Mouse (Mus musculus) heart, postnatal 14 days (tissue): ENCODE measurements around the gene Gm5148. TPM values are rescaled to one million over a fixed set of nuclear protein-coding genes. Genes with fewer than 3 reads are reported as not detected.

Experiments
- DNase-seq, 2 experiments: peaks; one replicate each; pipeline ENCODE4 v3.0.0; 2021 to 2022
- intact Hi-C: fragments of 180-260 bp; cut with DNase I; formaldehyde crosslinking; loops from one replicate; pipeline ENCODE4 v1.15.1; 2025
- total RNA-seq, 2 experiments: library from RNA; stranded (reverse); gene quantifications; 2 replicates each; pipeline ENCODE4 v1.2.3; 2021

Gene Gm5148
- total RNA-seq, 2 experiments from 2014 or later, result not detected

DNA sequence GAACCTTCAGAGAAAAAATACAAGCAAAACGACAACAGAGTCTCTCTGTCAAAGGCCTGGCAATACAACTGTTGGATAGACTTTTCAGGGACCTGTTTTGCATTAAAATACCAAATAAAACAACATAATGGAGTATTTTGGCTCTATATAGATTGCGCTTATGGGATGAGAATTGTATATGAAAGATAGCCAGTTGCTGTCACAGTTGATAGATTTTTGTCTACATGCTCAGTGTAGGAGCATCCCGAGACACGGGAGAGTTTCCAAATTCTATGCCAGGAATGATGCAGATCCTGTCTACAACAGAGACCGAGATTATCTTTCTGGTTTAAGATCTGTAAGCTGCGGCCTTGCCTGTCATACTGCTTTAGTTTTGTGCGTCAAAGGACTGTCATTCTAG, 15.7 kb upstream of the Gm5148 start:
- intact Hi-C loops, result no loop called here
- DNase-seq, result no peak

DNA sequence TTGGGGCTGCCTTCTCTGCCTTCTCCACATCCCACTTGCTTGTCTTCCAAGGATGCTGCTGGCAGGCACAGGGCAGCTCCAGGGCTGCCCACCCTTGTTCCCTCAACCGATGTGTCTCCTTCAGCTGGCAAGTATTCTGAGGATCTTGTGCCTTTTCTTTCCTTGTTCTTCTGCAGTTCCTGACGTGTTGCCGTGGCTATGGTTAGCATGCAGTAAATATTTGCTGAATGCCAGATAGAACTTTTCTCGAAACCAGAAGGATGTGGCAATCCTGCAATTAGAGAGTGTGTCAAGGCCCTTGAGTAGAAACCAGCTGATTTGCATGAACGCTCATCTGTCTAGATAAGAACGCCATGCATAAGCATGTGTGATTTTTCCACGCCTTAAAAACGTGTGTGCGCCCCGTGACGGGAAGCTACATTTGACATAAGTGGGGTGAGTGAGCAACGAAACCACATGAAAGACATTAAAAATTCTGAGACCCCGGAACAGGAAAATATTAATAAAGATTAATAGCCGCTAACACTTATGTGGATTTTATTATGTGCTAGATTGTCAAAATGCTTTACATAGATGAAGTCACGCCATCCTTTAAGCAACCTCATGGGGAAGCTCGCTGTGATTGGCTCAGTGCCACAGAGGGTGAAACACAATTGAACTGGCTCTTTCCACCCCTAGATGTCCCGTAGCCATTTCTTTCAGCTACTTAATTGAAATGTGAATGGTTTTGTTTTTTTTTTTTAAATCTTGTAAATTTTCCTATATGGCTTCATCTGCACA, 14.1 kb upstream of the Gm5148 start:
- no peak for DNase-seq
- intact Hi-C loops, result no loop called here

- intact Hi-C loops, result no loop called here
- DNase-seq, result peak; percentile 76 to 82
These were observed 13.1 kb upstream of the Gm5148 start for GRCm38 (mm10) chr3:37737407-37737806.

DNA sequence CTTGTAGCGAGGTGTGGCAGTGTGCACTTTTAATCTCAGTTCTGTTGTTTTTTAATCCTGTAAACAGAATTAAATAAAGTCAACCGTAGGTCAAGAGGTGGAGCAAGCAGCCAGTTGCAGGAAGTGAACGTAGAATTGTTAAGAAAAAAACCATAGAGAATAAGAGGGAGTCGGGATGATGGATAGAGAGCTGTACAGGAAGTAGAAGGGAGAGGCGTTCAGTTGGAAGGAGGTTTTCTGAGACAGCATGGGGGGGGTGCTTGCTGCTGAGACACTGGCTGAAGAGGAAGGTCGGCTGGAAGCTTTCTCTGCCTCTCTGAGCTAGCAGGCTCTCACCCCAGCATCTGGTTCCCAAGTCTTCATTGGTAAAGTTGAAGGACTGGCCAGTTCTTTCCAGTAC, 10.9 kb upstream of the Gm5148 start:
- intact Hi-C loops, result no loop called here
- DNase-seq, result no peak

DNA sequence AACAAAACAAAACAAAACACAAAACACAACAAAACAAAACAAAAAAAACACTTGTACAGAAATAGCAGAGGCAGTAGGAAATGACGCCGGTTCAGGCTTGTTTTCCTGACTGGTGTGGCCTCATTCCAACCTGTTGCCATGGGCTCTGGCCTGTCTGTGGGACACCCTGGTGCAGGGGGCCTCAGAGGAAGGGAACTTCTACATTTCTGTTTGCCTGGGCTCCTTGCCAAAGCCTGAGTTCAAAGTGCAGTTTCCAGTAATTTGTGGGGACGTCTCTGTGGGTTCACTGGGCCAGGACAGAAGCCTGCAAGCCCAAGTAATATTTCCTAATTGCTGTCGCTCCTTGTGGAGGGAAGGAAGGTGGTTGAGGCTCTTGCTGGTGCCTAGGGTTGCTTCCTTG, 4.9 kb upstream of the Gm5148 start:
- intact Hi-C loops, result loop anchor here (5.0 kb wide), 1 partner anchor 87 kb away; no protein-coding TSS in a partner anchor
- DNase-seq, result peak; percentile 78

DNA sequence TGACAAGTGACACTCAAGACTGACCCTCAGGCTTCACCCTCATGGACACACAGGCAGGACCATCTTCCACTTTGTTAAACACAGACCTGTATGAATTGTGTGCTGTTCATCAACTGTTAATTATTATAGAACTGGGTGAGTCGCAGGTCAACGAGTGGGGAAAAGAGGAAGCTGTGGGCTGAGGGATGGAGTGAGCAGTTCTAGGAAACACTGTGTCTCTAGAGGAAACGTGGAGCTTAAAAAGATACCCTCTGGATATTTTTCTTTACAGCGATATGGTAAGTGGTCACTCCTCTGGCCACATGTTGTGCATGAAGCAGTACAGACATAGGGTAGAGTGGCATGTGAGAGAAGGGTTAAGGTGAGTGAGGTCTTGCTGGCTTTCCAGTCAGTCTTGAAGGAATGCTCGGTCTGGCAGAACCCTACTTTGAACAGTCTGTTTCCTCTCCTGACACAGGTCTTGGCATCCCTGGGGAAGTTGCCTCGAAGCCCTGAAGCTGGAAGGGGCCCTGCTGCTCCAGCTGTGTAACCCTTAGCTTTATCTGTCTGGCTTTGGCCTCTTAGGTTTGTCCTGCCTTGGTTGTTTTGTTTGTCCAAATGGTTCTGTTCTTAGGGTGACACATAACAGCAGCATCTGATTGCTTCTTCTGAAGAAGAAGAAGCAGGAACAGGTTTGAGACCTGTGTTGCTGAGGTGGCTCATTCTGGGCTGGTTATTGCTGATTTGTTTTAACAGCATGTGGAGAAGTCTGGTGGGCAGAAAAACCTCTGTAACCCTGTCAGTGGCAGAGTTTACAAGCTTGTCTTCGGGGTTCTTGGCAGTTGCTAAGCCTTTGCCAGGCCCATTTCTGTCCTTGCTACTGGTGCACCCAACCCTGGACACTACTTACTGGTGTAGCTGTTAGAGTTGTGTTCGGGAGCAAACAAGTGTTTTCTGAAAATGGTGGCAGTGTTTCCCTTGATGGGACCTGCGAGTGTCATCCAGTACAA, 4.1 kb upstream of the Gm5148 start:
- intact Hi-C loops, result loop anchor here (5.0 kb wide), 1 partner anchor 86 kb away; no protein-coding TSS in a partner anchor
- DNase-seq, result peak; percentile 31 to 34

DNA sequence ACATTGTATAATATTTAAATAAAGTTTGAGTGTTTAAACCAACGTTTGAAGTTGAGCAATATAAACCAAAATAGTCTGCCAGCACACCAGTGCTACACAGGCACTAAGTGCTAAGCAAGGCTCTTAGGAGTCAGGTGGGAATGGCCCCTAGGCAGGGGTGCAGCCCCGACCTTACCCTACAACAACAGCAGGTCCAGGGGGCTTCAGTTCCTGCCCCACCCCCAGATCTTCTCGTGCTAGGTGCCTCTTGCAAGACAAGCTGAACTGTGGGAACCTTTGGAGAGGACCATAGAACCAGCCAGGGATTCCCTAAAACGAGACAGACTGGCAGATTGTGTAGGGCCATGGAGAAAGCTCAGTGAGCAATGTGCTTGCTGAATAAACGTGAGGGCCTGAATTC, 3.1 kb upstream of the Gm5148 start:
- DNase-seq, result no peak
- intact Hi-C loops, result loop anchor here (5.0 kb wide), 1 partner anchor 85 kb away; no protein-coding TSS in a partner anchor

- intact Hi-C loops, result loop anchor here (5.0 kb wide), 1 partner anchor 84 kb away; no protein-coding TSS in a partner anchor
- peak; percentile 52 to 62 for DNase-seq
These were observed 2.3 kb upstream of the Gm5148 start for GRCm38 (mm10) chr3:37726501-37727140.

GRCm38 (mm10) chr3:37724946-37725735, 851 bp upstream of the Gm5148 start:
- no peak for DNase-seq
- intact Hi-C loops, result loop anchor here (5.0 kb wide), 2 partner anchors 53 to 83 kb away; no protein-coding TSS in a partner anchor

- peak; percentile 19 for DNase-seq
- intact Hi-C loops, result loop anchor here (5.0 kb wide), 1 partner anchor 51 kb away; no protein-coding TSS in a partner anchor
These were observed 574 bp downstream of the Gm5148 start for GRCm38 (mm10) chr3:37723662-37724170.

GRCm38 (mm10) chr3:37723061-37723521, 1.2 kb downstream of the Gm5148 start:
- DNase-seq, result peak in 1 of 2 experiments; percentile 25
- intact Hi-C loops, result loop anchor here (5.0 kb wide), 1 partner anchor 51 kb away; no protein-coding TSS in a partner anchor

- intact Hi-C loops, result loop anchor here (5.0 kb wide), 1 partner anchor 50 kb away; no protein-coding TSS in a partner anchor
- DNase-seq, result no peak
These were observed 1.7 kb downstream of the Gm5148 start for GRCm38 (mm10) chr3:37722487-37723060.

DNA sequence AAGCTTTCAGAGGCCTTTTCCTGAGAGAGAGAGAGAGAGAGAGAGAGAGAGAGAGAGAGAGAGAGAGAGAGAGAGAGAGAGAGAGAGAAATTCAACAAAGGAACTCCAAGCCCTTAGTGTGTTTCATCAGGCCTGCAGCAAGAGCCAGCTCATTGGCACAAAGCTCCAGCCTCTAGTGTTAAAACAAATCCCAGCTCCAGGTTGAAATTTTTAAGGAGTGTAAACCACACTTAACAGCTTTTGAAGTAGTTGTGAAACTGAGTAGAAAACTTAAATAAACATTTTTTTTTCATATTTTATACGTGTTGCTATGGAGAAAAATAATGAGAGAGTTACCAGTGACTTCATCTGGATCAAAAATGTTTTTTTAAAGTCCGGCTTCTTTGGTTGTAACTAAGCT, 7.3 kb downstream of the Gm5148 start:
- intact Hi-C loops, result no loop called here
- DNase-seq, result no peak

- intact Hi-C loops, result no loop called here
- DNase-seq, result no peak
These were observed 8.6 kb downstream of the Gm5148 start for GRCm38 (mm10) chr3:37715734-37716133.

DNA sequence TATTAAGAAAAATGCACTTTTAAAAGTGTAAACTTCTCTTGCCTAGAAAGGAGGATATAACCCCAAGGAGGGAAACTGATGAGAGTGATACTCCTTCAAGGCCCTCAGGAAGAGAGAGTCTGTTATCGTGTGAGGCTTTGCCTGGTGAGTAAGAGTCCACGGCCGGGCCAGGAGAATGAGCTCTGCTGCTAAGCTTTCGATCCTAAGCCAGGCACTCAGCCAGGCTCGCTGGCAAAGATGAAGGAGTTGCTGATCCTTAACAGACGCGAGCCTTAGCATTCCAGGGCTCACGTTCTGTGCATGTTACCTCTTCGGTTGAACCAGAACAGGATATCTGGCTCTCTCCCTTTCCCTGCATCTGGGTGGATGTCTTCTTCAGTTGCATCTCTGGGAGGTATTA, 11.8 kb downstream of the Gm5148 start:
- intact Hi-C loops, result no loop called here
- DNase-seq, result peak; percentile 59 to 74

DNA sequence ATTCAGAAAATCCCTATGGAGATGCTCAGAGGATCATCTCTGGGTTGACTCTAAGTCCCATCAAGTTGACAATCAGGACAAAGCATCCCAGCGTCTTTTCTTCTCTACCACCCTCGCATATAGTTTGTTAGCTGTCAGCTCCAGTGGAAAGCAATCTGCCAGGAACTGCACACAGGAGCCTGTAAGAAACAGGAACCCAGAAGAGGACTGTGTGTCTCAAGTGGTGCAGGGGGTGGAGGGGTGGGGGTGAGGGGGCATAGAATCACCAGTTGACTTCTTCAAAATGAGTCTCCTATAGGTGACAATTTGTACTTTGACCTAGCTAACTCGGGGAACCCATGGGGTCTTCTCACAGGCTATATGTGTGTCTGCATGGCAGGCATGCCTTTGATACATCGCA, 12.7 kb downstream of the Gm5148 start:
- DNase-seq, result no peak
- intact Hi-C loops, result no loop called here

DNA sequence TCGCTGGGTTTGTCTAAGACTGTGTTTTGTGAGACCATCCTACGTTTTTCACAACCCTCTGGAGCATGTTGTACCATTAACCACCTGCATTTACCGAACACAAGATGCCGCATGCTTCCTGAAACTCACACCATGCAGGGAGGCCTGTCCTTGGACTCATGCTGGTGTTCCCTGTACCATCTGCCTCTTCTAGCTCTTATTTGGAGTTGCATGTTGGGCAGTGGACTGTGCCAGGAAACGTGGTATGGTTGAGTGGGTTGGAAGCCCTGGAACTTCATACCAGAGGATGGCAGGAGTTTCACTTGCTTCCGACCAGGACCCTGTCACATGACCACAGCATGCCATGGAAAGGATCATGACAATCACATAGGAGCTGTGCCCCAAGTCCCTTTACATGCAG, 16.5 kb downstream of the Gm5148 start:
- intact Hi-C loops, result no loop called here
- DNase-seq, result no peak

GRCm38 (mm10) chr3:37706439-37706838, 17.9 kb downstream of the Gm5148 start:
- peak in 1 of 2 experiments; percentile 35 for DNase-seq

DNA sequence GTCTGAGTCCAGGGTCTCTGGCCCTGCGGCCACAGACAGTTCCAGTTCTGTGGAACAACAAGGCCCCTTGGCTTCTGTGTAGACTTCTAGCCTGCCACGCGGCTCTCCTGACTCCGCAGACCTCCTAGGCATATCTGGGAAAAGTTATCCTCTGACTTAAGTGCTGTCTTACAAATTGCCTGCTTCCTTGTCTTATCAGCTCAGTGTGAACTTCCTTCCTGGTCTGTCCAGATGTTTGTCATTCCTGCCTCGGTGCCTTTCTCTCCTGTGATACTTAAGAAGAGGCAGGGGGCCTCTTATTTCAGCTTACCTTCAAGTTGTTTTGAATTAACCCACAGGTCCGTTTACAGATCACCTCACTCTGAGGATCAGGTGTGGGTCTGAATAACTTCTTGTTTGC, 18.9 kb downstream of the Gm5148 start:
- intact Hi-C loops, result no loop called here
- no peak for DNase-seq

More at GRCm38 (mm10) chr3:37706439-37706838, 17.9 kb downstream of the Gm5148 start:
- intact Hi-C loops, result no loop called here
